Mouse (Mus musculus) erythroblast, adult 5-6 weeks (primary cell): Measurements from ENCODE around the gene Fam228b. TPM values are rescaled to one million over a fixed set of nuclear protein-coding genes. Genes with fewer than 3 reads are reported as not detected.
"Not testable (repeated sequence)": the region's sequence is repeated elsewhere in the genome, so short reads cannot be mapped to it uniquely, and the experiment has no call there.

Experiments
- ATAC-seq: replicated peaks from 2 replicates; pipeline ENCODE4 v1.8.0; 2016; ENCODE audit warnings: moderate number of reproducible peaks, mild to moderate bottlenecking, moderate TSS enrichment, inconsistent platforms; ENCODE audit not compliant: poor library complexity, low FRiP score, severe bottlenecking
- total RNA-seq, 2 experiments: library from RNA; stranded (forward) in 1 of 2; stranded (reverse) in 1 of 2; fragments of 150-400 nt in 1 of 2; fragments of 200-764, 138-1000 nt in 1 of 2; gene quantifications; 2 replicates each; pipeline versions ENCODE4 v1.2.3 to v1.2.4; 2015 to 2017; ENCODE audit warnings: low replicate concordance in 2 of 2

Gene Fam228b
- total RNA-seq, 2 experiments from 2014 or later, result not detected

DNA sequence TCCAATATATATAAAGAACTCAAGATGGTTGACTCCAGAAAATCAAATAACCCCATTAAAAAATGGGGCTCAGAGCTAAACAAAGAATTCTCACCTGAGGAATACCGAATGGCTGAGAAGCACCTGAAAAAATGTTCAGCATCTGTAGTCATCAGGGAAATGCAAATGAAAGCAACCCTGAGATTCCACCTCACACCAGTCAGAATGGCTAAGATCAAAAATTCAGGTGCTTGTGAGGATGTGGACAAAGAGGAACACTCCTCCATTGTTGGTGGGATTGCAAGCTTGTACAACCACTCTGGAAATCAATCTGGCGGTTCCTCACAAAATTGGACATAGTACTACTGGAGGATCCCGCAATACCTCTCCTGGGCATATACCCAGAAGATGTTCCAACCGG lies 14.6 kb downstream of the Fam228b start:
- not testable (repeated sequence) for ATAC-seq

DNA sequence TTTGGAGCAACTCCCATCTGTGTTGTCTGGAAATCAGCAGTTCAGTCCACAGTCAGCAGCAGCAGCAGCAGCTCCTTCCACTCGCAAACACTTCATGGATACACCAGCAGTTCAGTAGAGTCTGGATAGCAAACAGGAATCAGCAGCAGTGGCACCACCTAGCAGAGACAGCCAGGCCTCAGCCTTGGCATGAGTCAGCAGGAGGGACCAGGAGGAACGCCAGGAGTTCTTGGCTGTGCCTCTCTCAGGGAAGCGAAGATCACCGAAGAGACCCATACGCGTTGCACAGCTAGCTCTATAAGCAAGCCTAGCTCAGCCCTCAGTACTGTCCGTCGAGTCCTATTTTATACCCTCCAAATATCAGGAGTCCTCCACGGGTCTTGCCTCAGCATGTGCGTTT lies 24.6 kb downstream of the Fam228b start:
- ATAC-seq, result no peak

DNA sequence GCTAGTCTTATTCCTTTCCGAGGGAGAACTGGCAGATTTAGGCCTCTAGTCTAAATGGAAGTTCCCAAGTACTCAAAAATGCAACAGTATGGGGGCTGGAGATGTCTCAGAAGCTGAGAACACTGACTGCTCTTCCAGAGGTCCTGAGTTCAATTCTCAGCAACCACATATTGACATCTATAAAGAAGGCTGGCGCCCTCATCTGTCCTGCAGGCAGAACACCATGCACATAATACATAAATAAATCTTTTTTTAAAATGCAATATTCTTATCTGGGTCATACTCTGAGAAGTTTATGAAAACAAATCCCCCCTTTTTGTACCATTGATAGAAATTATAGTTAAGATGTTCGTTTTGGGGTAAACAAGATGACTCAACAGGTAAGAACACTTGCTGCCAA lies 26.9 kb downstream of the Fam228b start:
- ATAC-seq, result no peak

DNA sequence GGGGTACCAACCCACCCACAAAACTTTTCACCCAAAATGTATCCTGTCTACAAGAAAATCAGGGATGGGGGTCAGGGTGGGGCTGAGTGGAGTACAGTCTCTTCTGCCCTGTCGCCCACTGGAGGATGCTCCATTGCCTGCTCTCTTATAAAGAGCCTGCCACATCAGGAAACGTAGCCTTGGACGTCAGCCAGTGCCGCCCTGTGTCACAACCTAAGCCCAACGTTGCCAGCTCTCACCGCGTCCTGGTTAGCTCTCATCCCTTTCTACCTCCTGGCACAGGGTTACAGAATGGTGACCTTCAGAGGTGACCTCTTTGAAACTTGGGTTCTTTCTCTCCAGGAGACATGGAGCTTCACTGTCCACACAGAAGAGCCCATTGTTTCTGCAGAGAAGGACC lies 28.2 kb downstream of the Fam228b start:
- ATAC-seq, result no peak

DNA sequence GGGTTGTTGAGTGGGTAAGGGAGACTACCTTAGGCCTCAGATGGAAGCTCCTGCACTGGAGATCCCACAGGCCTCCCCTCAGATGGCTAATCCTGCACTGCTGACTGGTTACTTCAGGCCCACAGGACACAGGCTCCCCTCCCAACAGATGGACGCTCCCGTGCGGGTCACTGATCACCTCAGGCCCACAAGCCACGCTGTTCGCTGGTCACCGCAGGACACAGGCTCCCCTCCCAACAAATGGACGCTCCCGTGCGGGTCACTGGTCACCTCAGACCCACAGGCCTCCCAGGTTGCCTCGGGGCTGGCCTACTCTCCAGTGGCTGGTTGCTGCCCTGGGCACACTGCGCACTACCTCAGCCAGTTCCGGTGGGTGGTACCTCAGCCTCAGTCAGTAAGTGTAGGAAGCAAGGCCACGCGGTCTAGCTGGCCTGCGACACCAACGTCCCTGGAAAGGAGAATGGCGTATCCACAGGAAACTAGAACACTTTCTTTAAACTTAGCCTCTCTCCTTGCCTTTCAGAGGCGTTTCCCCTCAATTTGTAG lies 31.0 kb downstream of the Fam228b start, which contains the start of gene Fam228a:
Gene Fam228a (minus strand): TSS at position 400 of the 546 bp plus-strand sequence.
- ATAC-seq, result no peak

DNA sequence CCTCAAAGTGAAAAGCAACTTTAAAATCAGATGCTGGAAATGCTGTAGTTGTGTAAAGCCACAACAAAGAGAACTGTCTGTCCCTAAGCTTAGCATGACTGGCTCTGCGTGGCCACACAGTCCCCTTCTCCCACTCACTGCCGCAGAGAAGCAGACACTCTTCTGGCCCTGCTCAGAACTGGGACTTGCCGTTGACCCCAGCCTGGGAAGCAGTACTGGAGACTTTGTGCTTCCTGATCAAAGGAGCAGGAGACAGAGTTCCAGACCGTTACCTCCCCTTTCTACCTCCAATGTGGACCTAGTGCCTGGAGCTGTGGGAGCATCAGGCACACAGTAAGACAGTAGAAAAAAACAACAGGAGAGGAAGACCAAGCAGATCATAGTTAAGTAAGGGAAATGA lies 36.7 kb downstream of the Fam228b start:
- ATAC-seq, result no peak

DNA sequence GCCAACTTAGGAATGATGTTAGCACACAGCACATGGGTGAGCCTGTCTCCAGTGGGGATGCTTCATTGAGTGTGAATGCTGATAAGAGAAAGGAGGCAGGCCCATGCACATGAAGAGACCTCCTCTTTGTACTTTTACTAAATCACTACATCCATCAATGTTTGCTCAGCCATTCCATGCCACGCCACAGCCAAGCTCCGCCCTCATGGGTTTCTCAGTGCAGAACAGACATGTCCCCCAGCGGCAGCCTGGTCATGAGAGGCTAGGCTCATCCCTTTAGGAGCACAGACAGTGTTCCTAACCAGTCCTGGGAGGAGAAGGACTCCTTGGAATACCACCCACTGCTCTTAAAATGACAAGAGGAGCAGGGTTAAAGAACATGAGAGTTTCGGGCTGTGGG lies 37.4 kb downstream of the Fam228b start:
- no peak for ATAC-seq

DNA sequence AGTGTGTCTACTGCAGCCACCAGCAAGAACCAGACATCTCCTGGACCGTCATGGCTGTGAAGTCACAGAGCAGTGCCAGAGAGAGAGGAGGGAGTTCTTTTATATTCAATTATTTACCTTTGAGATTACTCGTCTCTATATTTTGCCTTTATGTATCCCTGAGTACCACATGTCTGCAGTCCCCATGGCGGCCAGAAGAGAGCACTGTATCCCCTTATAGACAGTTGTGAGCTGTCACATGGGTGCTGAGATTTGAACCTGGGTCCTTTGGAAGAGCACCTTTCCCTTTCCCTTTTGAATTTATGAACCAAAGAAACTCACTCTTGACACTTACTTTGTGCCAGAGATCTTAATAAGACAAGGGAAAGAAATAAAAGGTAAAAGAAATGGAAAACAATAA lies 39.9 kb downstream of the Fam228b start:
- peak; percentile 73 for ATAC-seq

DNA sequence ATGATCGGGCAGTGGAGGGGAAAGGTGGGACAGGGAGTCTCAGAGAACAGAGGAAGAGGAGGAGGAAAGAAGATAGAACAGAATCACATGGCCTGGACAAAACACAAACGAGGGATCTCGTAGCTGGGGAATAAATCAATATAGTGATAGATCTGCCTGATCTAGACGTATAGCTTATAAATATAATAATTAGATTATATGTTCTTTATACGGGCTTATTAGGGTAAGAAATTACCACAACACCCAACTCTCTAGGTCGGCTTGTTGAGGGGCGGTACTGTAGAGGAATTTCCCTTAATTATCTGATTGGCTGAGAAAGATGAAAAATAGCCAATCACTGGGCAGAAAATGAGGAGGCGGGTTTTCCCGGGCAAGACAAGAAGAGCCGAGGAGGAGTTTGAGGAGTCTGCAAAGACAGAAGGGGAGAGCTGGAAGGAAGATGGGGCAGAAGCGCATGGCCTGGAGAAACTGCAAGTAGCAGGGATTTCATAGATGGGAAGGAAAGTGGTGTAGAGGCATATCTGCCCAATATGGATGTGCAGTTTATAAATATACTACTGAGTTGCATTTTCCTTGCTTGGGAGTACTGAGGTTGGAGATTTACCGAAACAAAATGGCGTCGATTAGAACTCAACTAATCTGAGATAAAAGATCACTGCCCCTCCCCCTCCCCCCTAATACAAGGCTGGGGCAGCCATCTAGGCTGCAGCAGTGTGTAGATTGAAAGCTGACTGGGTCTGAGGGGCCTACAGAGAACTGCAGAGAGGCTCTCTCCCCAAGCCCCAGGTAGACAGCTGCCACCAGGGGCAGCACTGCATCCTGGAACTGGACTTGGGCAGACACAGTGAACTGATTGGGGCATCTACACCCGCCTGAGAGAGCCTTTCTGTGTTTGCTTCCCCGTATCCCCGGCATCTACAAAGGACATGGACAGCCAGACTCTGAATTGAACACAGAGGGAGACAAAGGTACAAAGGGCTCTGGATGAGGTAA lies 49.0 kb downstream of the Fam228b start:
- 0 out of 2 replicates have a peak, but pooled peaks have one; percentile 37 for ATAC-seq

DNA sequence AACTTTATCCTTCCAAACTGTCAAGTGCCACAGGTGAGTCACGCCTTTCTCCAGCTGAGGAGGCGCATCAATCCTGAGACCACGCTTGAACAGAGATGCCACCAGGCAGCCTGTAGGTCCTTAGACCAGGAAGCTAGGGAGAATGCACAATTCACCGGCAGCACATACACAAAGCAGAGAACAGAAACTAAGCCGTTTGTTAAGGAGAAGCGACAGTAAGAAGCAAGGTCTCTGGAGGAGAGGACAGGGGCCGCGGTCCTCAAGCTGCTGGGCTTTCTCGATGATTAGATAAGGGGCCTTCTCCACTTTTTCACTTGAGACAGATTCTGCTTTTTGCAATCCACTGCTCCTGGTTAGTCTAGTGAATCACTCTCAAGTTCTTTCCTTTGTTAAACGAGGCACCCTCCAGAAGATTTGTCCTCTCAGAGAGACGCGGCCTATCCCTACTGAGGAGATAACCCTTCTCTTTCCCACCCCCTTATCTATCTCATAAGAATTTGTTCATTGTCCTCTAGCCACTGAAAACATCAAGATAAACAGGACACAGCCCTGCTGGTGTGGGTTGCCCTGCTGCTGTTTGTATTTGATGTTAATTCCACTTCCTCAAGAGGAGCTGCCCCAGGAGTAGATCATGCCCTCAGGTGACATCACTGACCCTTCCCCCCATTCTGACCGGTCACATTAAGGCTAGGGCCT lies 49.9 kb downstream of the Fam228b start:
- ATAC-seq, result no peak

DNA sequence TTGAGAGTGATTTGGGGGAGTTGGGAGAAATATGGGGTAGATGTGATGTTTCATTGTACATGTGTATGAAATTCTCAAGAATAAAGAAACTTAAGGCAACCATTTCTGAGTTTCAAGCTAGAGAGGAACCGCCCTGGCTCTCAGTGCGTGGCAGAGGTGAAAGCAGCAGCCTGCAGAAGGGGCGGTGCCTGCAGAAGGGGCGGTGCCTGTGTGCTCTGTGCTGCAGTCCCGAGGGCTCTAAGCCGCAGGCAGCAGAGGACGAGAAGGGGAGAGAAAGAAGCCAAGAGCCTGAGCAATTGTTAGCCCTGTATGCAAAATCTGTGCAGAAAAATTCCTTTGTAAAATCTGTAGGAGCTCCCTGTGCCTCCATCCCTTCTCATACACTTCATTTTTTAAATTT lies 51.6 kb downstream of the Fam228b start:
- ATAC-seq, result peak; percentile 92

DNA sequence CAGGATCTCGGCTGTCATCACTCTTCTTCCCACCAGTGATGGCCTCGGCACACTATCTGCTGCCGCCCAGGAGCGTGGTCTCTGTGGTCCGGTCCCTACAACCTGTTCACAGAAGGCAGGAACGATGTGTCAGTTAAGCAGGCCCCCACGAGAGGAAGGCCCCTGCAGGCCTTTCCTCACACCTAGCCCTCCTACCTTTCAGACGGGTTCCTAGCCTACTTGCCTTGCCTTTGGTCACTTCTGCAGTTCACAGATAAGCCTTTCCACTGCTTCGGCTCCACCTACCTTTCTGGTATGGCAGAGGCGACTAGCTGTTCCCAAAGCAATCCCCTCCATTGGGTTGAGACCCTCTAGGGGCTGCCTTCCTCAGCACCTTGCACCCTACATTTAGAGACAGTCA lies 53.5 kb downstream of the Fam228b start:
- ATAC-seq, result peak; percentile 68

DNA sequence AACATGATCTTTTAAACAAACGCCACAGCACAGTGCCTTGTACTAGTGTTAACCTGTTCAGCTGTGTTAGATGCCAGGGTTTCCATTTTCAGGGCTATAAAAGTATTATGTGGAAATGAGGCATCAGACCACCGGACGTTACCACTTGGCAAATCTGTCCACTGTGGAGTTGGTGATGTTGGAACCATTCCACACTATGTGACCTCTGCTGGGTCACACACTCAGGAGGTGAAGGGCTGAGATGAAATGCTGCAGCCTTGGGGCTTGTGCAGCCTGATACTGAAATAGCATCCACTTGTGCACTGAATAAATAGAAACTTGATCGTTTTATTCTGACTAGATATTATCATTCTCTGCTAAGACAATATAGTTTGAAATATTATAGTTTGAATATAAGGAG lies 55.7 kb downstream of the Fam228b start:
- no peak for ATAC-seq

DNA sequence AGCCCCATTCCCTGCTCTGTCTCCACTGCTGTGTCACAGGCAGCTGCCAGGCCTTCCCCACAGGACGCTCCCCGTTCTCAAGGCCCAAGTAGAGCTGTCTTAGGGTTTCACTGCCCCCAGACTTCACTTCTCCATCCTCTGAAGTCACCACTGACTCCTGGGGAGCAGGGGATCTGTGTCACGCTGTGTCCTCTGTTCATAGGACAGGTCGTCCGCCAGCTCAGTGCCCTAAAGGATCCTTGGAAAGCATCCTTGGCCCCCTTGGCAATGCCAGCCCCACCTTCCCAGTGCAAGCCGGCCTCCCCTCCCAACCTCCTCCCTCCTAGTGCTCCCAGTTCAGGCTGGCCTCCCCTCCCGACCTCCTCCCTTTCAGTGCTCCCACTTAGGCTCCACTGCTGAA lies 59.1 kb downstream of the Fam228b start:
- no peak for ATAC-seq

DNA sequence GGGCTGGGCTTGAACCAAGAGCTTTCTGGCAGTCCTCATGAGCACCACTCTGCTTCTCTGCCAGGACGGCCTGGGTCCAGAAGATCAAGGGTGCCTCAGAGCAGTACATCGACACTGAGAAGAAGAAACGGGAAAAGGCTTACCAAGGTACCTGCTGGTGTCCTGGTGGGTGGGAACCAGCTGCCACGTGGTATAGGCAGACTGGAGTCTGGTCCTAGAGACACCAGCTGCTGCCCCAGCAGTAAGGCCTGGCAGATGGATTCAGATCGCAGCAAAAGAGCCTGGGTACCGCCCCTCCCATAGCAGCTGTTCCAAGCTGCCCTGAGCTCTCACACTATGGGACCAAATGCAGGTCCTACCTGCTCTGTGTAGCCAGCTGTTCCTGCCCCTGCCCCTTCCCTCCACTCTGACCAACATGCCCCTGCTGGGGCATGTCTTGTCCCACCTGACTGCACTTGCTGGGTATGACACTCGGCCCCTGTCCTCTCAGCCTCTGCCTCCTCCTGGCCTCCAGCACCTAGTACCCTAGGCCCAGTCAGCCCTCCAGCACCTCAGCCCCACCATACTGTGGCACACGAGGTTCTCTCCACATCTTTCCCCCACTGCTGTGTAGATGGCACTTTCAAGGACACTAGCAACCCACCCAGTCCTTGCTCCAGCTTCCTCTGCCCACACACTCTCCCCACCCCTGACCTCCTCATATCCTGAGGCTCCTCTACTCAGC lies 60.0 kb downstream of the Fam228b start:
- ATAC-seq, result 0 out of 2 replicates have a peak, but pooled peaks have one; percentile 11

DNA sequence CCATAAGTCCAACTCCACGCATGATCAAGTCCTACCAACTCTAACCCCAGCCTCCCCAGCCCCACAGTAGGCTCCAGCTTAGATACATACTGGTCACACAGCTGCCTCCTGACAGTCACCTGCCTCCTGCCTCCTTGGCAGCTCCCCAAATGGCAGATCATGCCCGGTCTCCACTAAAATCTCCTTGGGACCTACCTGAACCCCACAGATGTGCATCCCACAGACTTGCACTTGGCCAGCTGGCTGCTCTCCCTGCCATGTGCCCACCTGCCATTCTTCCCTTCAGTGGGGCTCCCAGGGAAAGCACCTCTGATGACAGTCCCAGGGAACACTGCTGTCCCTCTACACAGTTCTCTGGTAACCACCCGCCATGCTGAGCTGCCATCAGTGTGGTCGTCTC lies 60.8 kb downstream of the Fam228b start:
- no peak for ATAC-seq

DNA sequence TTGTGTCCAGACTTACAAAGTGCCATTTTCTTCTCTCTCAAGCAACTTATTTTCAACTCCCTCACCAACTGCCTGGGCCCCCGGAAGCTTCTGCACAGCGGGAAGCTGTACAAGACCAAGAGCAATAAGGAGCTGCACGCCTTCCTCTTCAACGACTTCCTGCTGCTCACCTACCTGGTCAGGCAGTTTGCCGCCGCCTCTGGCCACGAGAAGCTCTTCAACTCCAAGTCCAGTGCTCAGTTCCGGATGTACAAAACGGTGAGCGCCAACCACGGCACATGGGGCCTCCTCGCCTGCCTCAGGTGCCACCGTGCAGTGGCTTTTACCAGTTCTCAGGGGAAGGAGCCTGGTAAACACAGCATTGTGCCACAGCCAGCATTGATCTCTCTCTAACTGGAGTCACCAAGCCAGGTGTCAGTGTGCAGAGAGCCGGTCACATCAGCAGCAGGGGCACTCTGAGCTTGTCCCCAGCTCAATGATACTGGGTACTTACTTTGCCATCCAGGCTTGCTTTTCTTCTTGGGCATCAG lies 61.5 kb downstream of the Fam228b start:
- ATAC-seq, result no peak

DNA sequence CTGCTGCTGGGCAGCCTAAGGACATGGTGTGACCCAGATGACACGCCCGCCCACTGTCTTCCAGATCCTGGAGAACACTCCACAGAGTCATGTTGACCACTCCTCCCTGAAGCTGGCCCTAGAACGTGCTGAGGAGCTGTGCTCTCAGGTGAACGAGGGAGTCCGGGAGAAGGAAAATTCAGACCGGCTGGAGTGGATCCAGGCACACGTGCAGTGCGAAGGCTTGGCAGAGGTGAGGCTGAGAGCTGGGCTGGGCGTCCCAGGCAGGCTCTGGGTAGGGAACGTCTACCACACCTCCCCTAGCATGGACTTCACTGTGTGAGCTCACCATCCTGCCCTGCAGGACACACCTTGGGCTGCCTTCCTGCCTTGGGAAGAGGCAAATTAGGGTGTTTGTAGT lies 62.2 kb downstream of the Fam228b start:
- no peak for ATAC-seq

DNA sequence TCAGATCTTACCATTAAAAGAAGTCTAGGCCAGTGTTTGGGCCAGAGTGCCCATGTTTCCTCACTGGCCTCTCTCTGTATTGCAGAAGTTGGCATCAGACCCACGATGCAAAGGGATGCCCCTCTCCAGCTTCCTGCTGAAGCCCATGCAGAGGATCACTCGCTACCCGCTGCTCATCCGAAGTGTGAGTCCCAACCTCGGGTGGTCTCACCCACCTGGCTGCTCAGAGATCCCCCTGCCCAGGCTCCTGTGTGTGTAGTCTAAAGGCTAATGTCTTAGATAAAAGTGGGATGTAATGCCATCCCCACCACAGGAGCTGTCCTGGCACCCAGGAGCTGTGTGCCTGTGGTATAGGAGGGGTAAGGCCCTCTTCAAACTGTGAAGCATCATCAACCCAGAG lies 62.9 kb downstream of the Fam228b start:
- ATAC-seq, result no peak

DNA sequence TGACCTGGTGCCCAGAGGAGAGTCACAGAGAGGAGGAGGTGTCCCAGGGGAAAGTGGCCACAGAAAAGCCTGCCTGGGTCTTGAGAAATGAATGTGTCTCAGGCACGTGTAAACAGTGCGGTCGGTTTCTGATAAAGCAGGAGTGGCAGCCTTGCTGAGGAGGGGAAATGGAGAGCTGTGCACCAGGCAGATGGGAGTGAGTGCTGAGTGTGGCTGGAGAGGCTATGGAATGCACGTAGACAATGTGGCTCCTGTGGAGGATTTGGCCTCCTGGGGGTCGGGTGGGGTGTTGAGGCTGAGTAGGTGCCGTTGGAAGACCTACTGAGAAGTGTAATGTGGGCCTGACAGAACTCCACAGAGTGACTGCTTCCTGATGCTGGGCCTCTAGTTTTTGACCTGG lies 63.4 kb downstream of the Fam228b start:
- not testable (repeated sequence) for ATAC-seq
